Mouse (Mus musculus) olfactory bulb, adult 2 months (tissue): Measurements from ENCODE around the gene Sprr2e. TPM values are rescaled to one million over a fixed set of nuclear protein-coding genes. Genes with fewer than 3 reads are reported as not detected.

Experiments used
- H3K27ac ChIP-seq: fragments of 200-500 bp; 2 replicates; pipeline ENCODE4 v1.5.1; 2012; ENCODE audit warnings: low read depth, low read length; ENCODE audit not compliant: insufficient read depth
- H3K4me1 ChIP-seq: fragments of 200-500 bp; 2 replicates; pipeline ENCODE4 v1.6.1; 2012; ENCODE audit warnings: low read length; ENCODE audit not compliant: control insufficient read depth, insufficient read depth
- H3K4me3 ChIP-seq: fragments of 200-500 bp; 2 replicates; pipeline ENCODE4 v1.5.1; 2012; ENCODE audit warnings: mild to moderate bottlenecking, low read depth, low read length, moderate library complexity; ENCODE audit not compliant: insufficient read depth
- CTCF ChIP-seq: fragments of 200-500 bp; IDR thresholded peaks from 2 replicates; pipeline ENCODE4 v1.5.1; 2012; ENCODE audit warnings: low read depth, mild to moderate bottlenecking, low read length, moderate library complexity; ENCODE audit not compliant: insufficient read depth
- POLR2A ChIP-seq: fragments of 200-500 bp; IDR thresholded peaks from 2 replicates; pipeline ENCODE4 v1.6.1; 2012; ENCODE audit warnings: mild to moderate bottlenecking, low read depth, low read length, moderate library complexity; ENCODE audit not compliant: insufficient read depth
- WGBS: fragments of 180-500 bp; shearing (Covaris S2); methylation state at CpG from one replicate; pipeline ENCODE4 v1.1.7; 2018; 5-methylcytosine and 5-hydroxymethylcytosine counted together
- polyA plus RNA-seq: library from polyadenylated mRNA; stranded (reverse); fragments of >200 nt; gene quantifications from 2 replicates; pipeline ENCODE4 v1.2.4, GENCODE M21; 2012; ENCODE audit warnings: low replicate concordance; ENCODE audit not compliant: missing spikeins, insufficient read depth, insufficient read length

Gene Sprr2e
- not detected in 2 replicates for polyA plus RNA-seq

DNA sequence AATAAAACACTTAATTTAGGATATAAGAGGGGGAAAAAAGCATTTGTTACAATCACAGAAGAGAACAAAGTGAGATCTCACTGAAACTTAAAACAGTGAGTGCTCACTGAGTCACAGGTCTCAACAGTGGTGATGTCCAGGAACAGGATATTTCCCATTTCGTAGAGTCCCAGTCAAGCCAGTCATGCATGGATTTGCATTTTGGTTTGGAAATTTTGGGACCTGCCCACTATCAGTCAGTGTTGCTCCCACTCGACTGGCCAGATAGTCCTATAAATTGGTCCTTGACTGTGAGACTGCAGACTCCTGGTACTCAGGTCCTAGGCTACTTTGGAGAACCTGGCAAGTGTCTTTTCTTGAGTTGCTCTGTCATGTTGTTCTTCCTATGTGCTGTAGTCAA, at the start of gene Sprr2e:
Gene Sprr2e (plus strand): TSS at position 301 of the 400 bp plus-strand sequence.
- TF ChIP-seq POLR2A (no peak), CTCF (no peak)
- H3K27ac ChIP-seq = no peak within 1 kb of the TSS
- 86% methylated on average over 2 of the region's 2 CpGs for WGBS
- no peaks in the 10 kb centered on the region for H3K4me1 ChIP-seq
- no peak within 1 kb of the TSS for H3K4me3 ChIP-seq

GRCm38 (mm10) chr3:92307406-92307805, 44.5 kb upstream of the Sprr2e start:
- Histone ChIP-seq H3K27ac (no peak overlapping the region), H3K4me1 (no peaks in the 10 kb centered on the region), H3K4me3 (no peak overlapping the region)
- no peak for TF ChIP-seq POLR2A
- TF ChIP-seq CTCF = no peak
- 98% methylated on average over 1 of the region's 1 CpGs for WGBS

GRCm38 (mm10) chr3:92316320-92316719, 35.6 kb upstream of the Sprr2e start, which contains the start of gene Sprr2b:
Sprr2b (plus strand) TSS chr3:92316620.
- no peaks in the 10 kb centered on the region for H3K4me1 ChIP-seq
- no peak within 1 kb of the TSS for H3K27ac ChIP-seq
- TF ChIP-seq POLR2A = no peak
- TF ChIP-seq CTCF = no peak
- H3K4me3 ChIP-seq = no peak within 1 kb of the TSS
- 47% methylated on average over 2 of the region's 2 CpGs for WGBS

DNA sequence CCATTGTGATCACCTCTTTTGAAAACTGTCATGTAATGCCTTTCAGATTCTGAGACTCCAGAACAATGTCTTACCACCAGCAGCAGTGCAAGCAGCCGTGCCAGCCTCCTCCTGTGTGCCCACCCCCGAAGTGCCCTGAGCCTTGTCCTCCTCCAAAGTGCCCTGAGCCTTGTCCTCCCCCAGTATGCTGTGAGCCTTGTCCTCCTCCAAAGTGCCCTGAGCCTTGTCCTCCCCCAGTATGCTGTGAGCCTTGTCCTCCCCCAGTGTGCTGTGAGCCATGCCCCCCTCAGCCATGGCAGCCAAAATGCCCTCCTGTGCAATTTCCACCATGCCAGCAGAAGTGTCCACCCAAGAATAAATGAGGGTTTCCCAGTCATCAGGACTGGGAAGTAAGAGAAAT, 34.6 kb upstream of the Sprr2e start:
- TF ChIP-seq POLR2A = no peak
- TF ChIP-seq CTCF = no peak
- no peaks in the 10 kb centered on the region for H3K4me1 ChIP-seq
- no peak overlapping the region for H3K27ac ChIP-seq
- 60% methylated on average over 2 of the region's 2 CpGs for WGBS
- no peak overlapping the region for H3K4me3 ChIP-seq

DNA sequence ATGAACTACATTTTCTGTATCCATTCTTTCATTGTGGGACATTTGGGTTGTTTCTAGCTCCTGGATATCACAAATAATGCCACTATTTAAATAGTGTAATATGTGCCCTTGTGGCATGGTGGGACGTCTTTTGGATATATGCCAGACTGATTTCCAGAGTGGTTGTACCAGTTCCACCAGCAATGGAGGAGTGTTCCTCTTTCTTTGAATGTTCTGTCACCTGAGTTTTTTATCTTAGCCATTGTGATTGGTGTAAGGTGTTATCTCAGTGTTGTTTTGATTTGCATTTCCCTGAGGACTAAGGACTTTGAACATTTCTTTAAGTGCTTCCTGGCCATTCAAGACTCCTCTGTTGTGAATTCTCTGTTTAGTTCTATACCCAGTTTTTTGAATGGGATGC, 15.7 kb upstream of the Sprr2e start:
- TF ChIP-seq POLR2A = no peak
- TF ChIP-seq CTCF = no peak
- no peak overlapping the region for H3K4me3 ChIP-seq
- WGBS = 69% methylated on average over 1 of the region's 1 CpGs
- no peaks in the 10 kb centered on the region for H3K4me1 ChIP-seq
- no peak overlapping the region for H3K27ac ChIP-seq

DNA sequence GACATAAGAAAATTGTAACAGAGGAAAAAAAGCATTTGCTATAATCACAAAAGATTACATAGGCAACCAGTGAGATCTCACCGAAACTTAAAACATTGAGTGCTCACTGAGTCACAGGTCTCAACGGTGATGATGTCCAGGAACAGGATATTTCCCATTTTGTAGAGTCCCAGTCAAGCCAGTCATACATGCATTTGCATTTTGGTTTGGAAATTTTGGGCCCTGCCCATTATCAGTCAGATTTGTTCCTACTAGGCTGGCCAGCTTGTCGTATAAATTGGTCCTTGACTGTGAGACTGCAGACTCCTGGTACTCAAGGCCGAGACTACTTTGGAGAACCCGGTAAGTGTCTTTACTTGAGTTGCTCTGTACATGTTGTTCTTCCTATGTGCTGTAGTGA, 13.1 kb upstream of the Sprr2e start, which contains the start of gene Sprr2d:
Gene Sprr2d (plus strand): TSS at position 301 of the 400 bp plus-strand sequence.
- H3K27ac ChIP-seq = no peak within 1 kb of the TSS
- TF ChIP-seq POLR2A = no peak
- no peak for TF ChIP-seq CTCF
- no peaks in the 10 kb centered on the region for H3K4me1 ChIP-seq
- no peak within 1 kb of the TSS for H3K4me3 ChIP-seq
- WGBS = 94% methylated on average over 5 of the region's 5 CpGs

GRCm38 (mm10) chr3:92361619-92362018, 9.7 kb downstream of the Sprr2e start:
- Histone ChIP-seq H3K4me3 (no peak overlapping the region), H3K4me1 (no peaks in the 10 kb centered on the region), H3K27ac (no peak overlapping the region)
- no peak for TF ChIP-seq POLR2A
- no peak for TF ChIP-seq CTCF

DNA sequence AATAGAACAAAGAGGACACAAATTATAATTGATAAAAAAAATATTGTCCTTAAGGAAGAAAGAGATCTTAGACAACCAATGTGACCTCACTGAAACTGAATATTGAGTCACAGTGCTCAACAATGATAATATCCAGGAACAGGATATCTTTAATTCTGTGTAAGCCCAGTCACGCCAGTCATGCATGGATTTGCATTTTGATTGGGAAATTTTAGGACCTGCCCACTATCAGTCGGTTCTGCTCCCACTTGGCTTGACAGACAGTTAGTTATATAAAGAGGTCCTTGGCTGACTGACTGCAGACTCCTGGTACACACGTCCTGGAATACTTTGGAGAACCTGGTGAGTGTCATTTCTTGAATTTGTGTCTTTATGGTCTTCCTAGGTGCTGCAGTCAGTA, 12.9 kb downstream of the Sprr2e start, which contains the start of gene Sprr2f:
Gene Sprr2f (plus strand): TSS at position 301 of the 400 bp plus-strand sequence.
- no peak for TF ChIP-seq CTCF
- no peak for TF ChIP-seq POLR2A
- H3K4me1 ChIP-seq = no peaks in the 10 kb centered on the region
- 63% methylated on average over 3 of the region's 3 CpGs for WGBS

DNA sequence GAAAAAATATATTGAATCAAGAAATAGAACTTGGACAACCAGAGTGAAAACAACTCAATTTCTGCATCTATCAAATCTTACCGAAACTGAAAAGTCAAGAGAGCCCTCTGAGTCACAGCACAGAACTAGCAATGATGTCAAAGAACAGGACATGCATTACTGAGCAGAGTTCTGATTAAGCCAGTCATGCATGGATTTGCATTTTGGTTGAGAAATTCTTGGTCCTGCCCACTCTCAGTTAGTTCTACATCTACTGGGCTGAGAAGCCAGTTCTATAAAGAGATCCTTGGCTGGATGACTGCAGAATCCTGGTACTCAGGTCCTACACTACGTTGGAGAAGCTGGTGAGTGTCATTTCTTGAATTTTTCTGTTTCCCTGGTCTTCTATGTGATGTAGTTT, 21.7 kb downstream of the Sprr2e start:
- 79% methylated on average over 2 of the region's 2 CpGs for WGBS
- no peak for TF ChIP-seq CTCF
- no peak for TF ChIP-seq POLR2A
- Histone ChIP-seq H3K27ac (no peak overlapping the region), H3K4me3 (no peak overlapping the region), H3K4me1 (no peaks in the 10 kb centered on the region)

More for the DNA sequence above, 12.9 kb downstream of the Sprr2e start, which contains the start of gene Sprr2f:
- H3K4me3 ChIP-seq = no peak within 1 kb of the TSS
- no peak within 1 kb of the TSS for H3K27ac ChIP-seq
